Mouse (Mus musculus) thymus, adult 2 months (tissue): ENCODE data around the gene Ddo.

ENCODE experiments used
- CTCF ChIP-seq: fragments of 200-500 bp; IDR thresholded peaks from 2 replicates; pipeline ENCODE4 v1.5.1; 2012; ENCODE audit warnings: mild to moderate bottlenecking, control low read depth, low read length, moderate library complexity, borderline replicate concordance; ENCODE audit not compliant: control insufficient read depth, poor library complexity, insufficient read depth; ENCODE audit errors: extremely low read depth
- POLR2A ChIP-seq: fragments of 200-500 bp; IDR thresholded peaks from 2 replicates; pipeline ENCODE4 v1.6.1; 2012; ENCODE audit warnings: mild to moderate bottlenecking, low read length, control low read depth, moderate library complexity; ENCODE audit not compliant: control insufficient read depth, poor library complexity, insufficient read depth; ENCODE audit errors: extremely low read depth

- TF ChIP-seq POLR2A (no peak), CTCF (no peak)
Observed at GRCm38 (mm10) chr10:40617973-40618372, 11.8 kb upstream of the Ddo start.
